Mouse (Mus musculus) E14TG2a.4 (cell line): ENCODE data around the gene 1810055G02Rik.

ENCODE experiments used
- CTCF ChIP-seq: conservative IDR thresholded peaks from 2 replicates; pipeline ENCODE4 v1.5.1; 2014; ENCODE audit warnings: low read length
- POU5F1 ChIP-seq: IDR thresholded peaks from 2 replicates; pipeline ENCODE4 v1.6.1; 2014; ENCODE audit warnings: low read length, borderline replicate concordance

DNA sequence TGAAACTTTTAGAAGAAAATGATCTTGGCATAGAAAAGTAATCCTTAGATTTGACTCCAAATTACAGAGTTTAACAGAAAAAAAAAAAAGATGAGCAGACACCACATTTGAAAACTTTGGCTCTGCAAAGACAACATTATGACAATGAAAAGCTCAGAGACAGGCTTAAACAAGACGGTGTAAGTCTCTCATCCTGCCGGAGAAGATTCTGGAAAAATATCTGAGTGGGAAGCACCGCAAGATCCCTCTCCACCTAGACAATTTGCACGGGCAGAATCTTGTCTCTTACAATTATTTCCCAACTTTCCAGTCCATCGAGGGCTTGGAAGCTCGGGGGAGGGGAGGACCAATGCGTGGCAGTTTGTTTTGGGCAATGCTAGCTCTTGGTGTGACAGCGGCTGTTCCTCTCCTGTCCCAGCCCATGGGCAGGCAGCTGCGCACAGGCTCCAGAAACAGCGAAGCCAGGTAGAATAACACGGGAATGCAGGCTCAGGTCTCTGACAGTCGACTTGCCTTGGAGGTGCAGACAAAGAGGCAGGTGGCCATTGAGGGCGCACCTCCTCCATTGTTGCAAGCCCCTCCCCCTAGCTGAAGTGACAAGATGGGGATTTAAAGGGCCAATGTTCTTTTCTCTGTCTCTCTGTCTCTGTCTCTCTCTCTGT lies 35.9 kb downstream of the 1810055G02Rik start:
- TF ChIP-seq CTCF = no peak
- no peak for TF ChIP-seq POU5F1
